Mouse (Mus musculus) heart, embryonic 12.5 days (tissue): ENCODE measurements at regions not wholly inside any gene's neighbourhood (a gene's known extent, or its start where the extent isn't known, plus 50 kb on each side); places are given as distances from the start of the nearest gene placed in this dataset.
"Not testable (repeated sequence)": the region's sequence is repeated elsewhere in the genome, so short reads cannot be mapped to it uniquely, and the experiment has no call there.

Source experiments
- ATAC-seq: fragments of 200-750 bp; cut with Nextera tagmentation; 2 replicates; pipeline ENCODE4 v1.8.0; 2017; ENCODE audit warnings: moderate TSS enrichment, moderate library complexity; ENCODE audit not compliant: insufficient number of reproducible peaks, low FRiP score
- H3K27ac ChIP-seq: fragments of 300-500 bp; sonication (generic); 2 replicates; pipeline ENCODE4 v1.5.1; 2016; ENCODE audit warnings: mild to moderate bottlenecking, moderate library complexity; ENCODE audit not compliant: poor library complexity, severe bottlenecking
- H3K27me3 ChIP-seq: fragments of 300-500 bp; sonication (generic); replicated peaks from 2 replicates; pipeline ENCODE4 v1.6.1; 2016; ENCODE audit warnings: mild to moderate bottlenecking, moderate library complexity
- H3K36me3 ChIP-seq: fragments of 300-500 bp; sonication (generic); 2 replicates; pipeline ENCODE4 v1.6.1; 2016; ENCODE audit warnings: mild to moderate bottlenecking, moderate library complexity
- H3K4me1 ChIP-seq: fragments of 300-500 bp; sonication (generic); replicated peaks from 2 replicates; pipeline ENCODE4 v1.6.1; 2016; ENCODE audit warnings: mild to moderate bottlenecking
- H3K4me2 ChIP-seq: fragments of 300-500 bp; sonication (generic); 2 replicates; pipeline ENCODE4 v1.6.1; 2016; ENCODE audit warnings: mild to moderate bottlenecking, moderate library complexity
- H3K4me3 ChIP-seq: fragments of 300-500 bp; sonication (generic); 2 replicates; pipeline ENCODE4 v1.5.1; 2016; ENCODE audit warnings: mild to moderate bottlenecking
- H3K9ac ChIP-seq: fragments of 300-500 bp; sonication (generic); 2 replicates; pipeline ENCODE4 v1.6.1; 2016; ENCODE audit warnings: mild to moderate bottlenecking, moderate library complexity
- H3K9me3 ChIP-seq: fragments of 300-500 bp; sonication (generic); replicated peaks from 2 replicates; pipeline ENCODE4 v1.6.1; 2016; ENCODE audit warnings: mild to moderate bottlenecking, moderate library complexity
- WGBS: fragments of 180-500 bp; shearing (Covaris S2); methylation state at CpG from one replicate; pipeline ENCODE4 v1.1.7; 2016; 5-methylcytosine and 5-hydroxymethylcytosine counted together

GRCm38 (mm10) chr9:11368056-11368455, 463.5 kb upstream of the Cntn5 start:
- Histone ChIP-seq H3K9ac (no peak overlapping the region), H3K4me2 (no peak overlapping the region), H3K4me3 (no peak overlapping the region), H3K4me1 (no peaks in the 10 kb centered on the region), H3K36me3 (no peaks in the 10 kb centered on the region), H3K27me3 (no peaks in the 10 kb centered on the region), H3K9me3 (no peaks in the 10 kb centered on the region), H3K27ac (no peak overlapping the region)
- WGBS, result 47% methylated on average over 1 of the region's 1 CpGs
- no peak for ATAC-seq

- WGBS, result 82% methylated on average over 4 of the region's 4 CpGs
- no peak overlapping the region for H3K4me2 ChIP-seq
- H3K9ac ChIP-seq, result no peak overlapping the region
- no peaks in the 10 kb centered on the region for H3K36me3 ChIP-seq
- H3K4me1 ChIP-seq, result no peaks in the 10 kb centered on the region
- H3K27ac ChIP-seq, result no peak overlapping the region
- H3K4me3 ChIP-seq, result no peak overlapping the region
- H3K9me3 ChIP-seq, result no peaks in the 10 kb centered on the region
- H3K27me3 ChIP-seq, result no peaks in the 10 kb centered on the region
- ATAC-seq, result no peak
Observed at GRCm38 (mm10) chr9:11328900-11329299, 424.3 kb upstream of the Cntn5 start.

- WGBS, result 71% methylated on average over 1 of the region's 1 CpGs
- no peak overlapping the region for H3K27ac ChIP-seq
- ATAC-seq, result no peak
- H3K4me2 ChIP-seq, result no peak overlapping the region
- H3K27me3 ChIP-seq, result no peaks in the 10 kb centered on the region
- no peaks in the 10 kb centered on the region for H3K36me3 ChIP-seq
- H3K4me3 ChIP-seq, result no peak overlapping the region
- H3K4me1 ChIP-seq, result no peaks in the 10 kb centered on the region
- no peaks in the 10 kb centered on the region for H3K9me3 ChIP-seq
- H3K9ac ChIP-seq, result no peak overlapping the region
Observed at GRCm38 (mm10) chr9:11317221-11317620, 412.6 kb upstream of the Cntn5 start.

DNA sequence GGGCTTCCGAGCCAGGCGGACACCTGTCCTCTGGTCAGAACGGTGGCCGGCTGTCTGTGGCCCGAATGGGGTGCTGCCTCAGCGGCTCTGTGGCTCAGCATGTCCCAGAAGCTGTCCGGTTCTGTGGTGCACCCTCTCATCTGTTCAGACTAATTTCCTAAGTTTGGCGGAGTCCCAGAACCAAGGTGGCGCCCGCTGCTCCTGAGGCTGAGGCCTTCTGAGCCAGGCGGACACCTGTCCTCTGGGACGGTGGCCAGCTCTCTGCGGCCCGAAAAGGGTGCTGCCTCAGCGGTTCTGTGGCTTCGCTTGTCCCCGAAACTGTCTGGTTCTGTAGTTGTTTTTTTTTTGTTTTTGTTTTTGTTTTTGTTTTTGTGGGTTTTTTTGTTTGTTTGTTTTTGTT, 392.5 kb upstream of the Cntn5 start:
- H3K27me3 ChIP-seq, H3K4me3 ChIP-seq, H3K4me2 ChIP-seq, H3K9ac ChIP-seq, H3K27ac ChIP-seq, H3K9me3 ChIP-seq, H3K4me1 ChIP-seq, H3K36me3 ChIP-seq, ATAC-seq: not testable (repeated sequence)
- WGBS, result 88% methylated on average over 17 of the region's 17 CpGs

DNA sequence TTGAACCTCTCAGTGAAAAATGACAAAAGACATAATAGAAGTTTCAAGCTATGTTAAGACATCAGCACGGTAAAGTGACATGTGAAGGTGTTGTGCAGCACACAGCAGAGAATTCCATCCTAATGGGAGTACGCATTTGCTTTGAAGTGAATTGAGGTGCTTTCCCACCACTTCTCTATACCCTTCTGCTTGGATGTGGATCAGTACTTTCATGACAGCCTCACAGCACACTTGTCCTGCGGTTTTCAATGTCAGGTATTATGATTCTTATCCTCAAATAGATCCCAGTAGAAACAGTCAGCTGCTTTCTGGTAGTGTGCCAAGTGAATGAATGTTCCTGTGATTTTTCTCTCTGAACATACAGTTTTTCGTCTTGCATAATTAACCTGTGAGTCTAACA, 380.6 kb upstream of the Cntn5 start:
- Histone ChIP-seq H3K4me1 (no peaks in the 10 kb centered on the region), H3K4me3 (no peak overlapping the region), H3K27me3 (no peaks in the 10 kb centered on the region), H3K27ac (no peak overlapping the region), H3K4me2 (no peak overlapping the region), H3K9me3 (no peaks in the 10 kb centered on the region), H3K36me3 (no peaks in the 10 kb centered on the region), H3K9ac (no peak overlapping the region)
- no peak for ATAC-seq
- WGBS, result 65% methylated on average over 4 of the region's 4 CpGs

DNA sequence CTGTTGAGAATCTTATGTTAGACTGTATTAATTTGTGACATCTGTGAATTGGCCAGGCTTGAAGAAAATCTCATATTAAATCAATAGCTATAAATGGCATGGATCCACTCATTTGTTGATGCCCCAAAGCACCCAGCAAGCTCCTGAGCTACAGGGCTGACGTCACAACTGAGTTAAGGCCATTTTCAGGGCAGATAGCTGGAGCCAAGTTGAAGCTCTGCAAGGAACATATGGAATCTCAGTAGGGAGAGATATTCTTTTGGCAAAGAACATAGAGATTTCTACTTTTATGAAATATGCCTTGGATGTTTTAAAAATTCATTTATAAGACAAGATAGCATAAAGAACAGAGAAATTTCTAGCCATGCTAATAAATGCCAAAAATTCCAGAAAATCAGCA, 380.0 kb upstream of the Cntn5 start:
- no peaks in the 10 kb centered on the region for H3K36me3 ChIP-seq
- 56% methylated on average over 1 of the region's 1 CpGs for WGBS
- H3K27ac ChIP-seq, result no peak overlapping the region
- no peak overlapping the region for H3K4me2 ChIP-seq
- no peak overlapping the region for H3K9ac ChIP-seq
- H3K4me1 ChIP-seq, result no peaks in the 10 kb centered on the region
- ATAC-seq, result no peak
- H3K27me3 ChIP-seq, result no peaks in the 10 kb centered on the region
- no peak overlapping the region for H3K4me3 ChIP-seq
- H3K9me3 ChIP-seq, result no peaks in the 10 kb centered on the region

DNA sequence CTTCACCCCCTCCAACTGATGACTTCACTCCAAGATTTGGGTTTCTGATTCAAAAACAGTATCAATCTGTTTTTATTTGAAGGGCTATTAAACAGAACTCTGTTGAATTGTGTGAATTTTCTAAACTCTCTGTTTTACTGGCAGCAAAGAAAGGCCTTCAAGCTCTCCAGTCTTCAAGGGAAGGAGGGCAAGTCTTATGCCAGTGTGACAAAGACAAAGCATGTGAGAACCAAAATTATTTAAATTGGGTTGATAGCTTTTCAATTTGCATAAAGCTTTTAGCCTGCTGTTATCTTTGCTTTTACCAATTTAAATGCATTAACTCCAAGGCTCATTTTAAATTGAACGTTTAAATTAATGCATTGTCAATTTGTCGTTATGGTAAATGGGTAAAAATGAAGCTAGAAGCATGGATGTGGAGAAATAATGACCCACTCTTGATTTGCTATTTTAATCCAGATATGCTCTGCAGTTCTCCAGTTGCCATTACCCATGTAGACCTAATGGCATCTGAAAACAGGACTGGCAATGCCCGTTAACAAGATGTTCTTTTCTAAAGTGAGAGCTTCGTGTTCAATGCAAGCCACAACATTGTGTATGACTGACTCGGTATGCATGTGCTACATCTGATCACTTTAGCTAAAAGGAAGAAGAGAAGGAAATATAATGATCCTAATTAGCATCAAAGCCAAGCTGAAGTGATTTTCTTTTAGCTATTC, 375.0 kb upstream of the Cntn5 start:
- ATAC-seq, result no peak
- H3K36me3 ChIP-seq, result no peaks in the 10 kb centered on the region
- H3K4me2 ChIP-seq, result no peak overlapping the region
- H3K27ac ChIP-seq, result no peak overlapping the region
- WGBS, result 75% methylated on average over 5 of the region's 5 CpGs
- H3K27me3 ChIP-seq, result no peaks in the 10 kb centered on the region
- H3K9me3 ChIP-seq, result 0 out of 2 replicates have a peak, but pooled peaks cover 3% of the 10 kb centered on the region
- no peak overlapping the region for H3K9ac ChIP-seq
- H3K4me3 ChIP-seq, result no peak overlapping the region
- H3K4me1 ChIP-seq, result no peaks in the 10 kb centered on the region

GRCm38 (mm10) chr9:11277810-11278209, 373.2 kb upstream of the Cntn5 start:
- no peak overlapping the region for H3K9ac ChIP-seq
- H3K36me3 ChIP-seq, result no peaks in the 10 kb centered on the region
- ATAC-seq, result no peak
- 0 out of 2 replicates have a peak, but pooled peaks cover 3% of the 10 kb centered on the region for H3K9me3 ChIP-seq
- H3K27me3 ChIP-seq, result no peaks in the 10 kb centered on the region
- H3K4me2 ChIP-seq, result no peak overlapping the region
- 84% methylated on average over 22 of the region's 22 CpGs for WGBS
- H3K4me1 ChIP-seq, result no peaks in the 10 kb centered on the region
- no peak overlapping the region for H3K27ac ChIP-seq
- H3K4me3 ChIP-seq, result no peak overlapping the region

GRCm38 (mm10) chr9:11276966-11277365, 372.4 kb upstream of the Cntn5 start:
- H3K9me3 ChIP-seq, result 0 out of 2 replicates have a peak, but pooled peaks cover 3% of the 10 kb centered on the region
- H3K27me3 ChIP-seq, result no peaks in the 10 kb centered on the region
- no peak overlapping the region for H3K4me3 ChIP-seq
- no peaks in the 10 kb centered on the region for H3K4me1 ChIP-seq
- no peak for ATAC-seq
- 78% methylated on average over 4 of the region's 4 CpGs for WGBS
- H3K27ac ChIP-seq, result no peak overlapping the region
- H3K9ac ChIP-seq, result no peak overlapping the region
- H3K36me3 ChIP-seq, result no peaks in the 10 kb centered on the region
- no peak overlapping the region for H3K4me2 ChIP-seq

- H3K27me3 ChIP-seq, result no peaks in the 10 kb centered on the region
- H3K4me3 ChIP-seq, result no peak overlapping the region
- H3K36me3 ChIP-seq, result no peaks in the 10 kb centered on the region
- 0 out of 2 replicates have a peak, but pooled peaks cover 7% of the 10 kb centered on the region for H3K9me3 ChIP-seq
- no peak overlapping the region for H3K4me2 ChIP-seq
- no peaks in the 10 kb centered on the region for H3K4me1 ChIP-seq
- no peak for ATAC-seq
- H3K27ac ChIP-seq, result no peak overlapping the region
- no peak overlapping the region for H3K9ac ChIP-seq
- 67% methylated on average over 1 of the region's 1 CpGs for WGBS
Observed at GRCm38 (mm10) chr9:11256848-11257247, 352.3 kb upstream of the Cntn5 start.

GRCm38 (mm10) chr9:11206829-11207228, 302.3 kb upstream of the Cntn5 start:
- H3K4me1 ChIP-seq, result no peaks in the 10 kb centered on the region
- no peak; the same call in 1 of the 2 replicates for ATAC-seq
- H3K36me3 ChIP-seq, result no peaks in the 10 kb centered on the region
- no peak overlapping the region for H3K9ac ChIP-seq
- no peak overlapping the region for H3K27ac ChIP-seq
- H3K4me2 ChIP-seq, result no peak overlapping the region
- H3K27me3 ChIP-seq, result no peaks in the 10 kb centered on the region
- H3K9me3 ChIP-seq, result 0 out of 2 replicates have a peak, but pooled peaks cover 2% of the 10 kb centered on the region
- H3K4me3 ChIP-seq, result no peak overlapping the region
- WGBS, result 61% methylated on average over 6 of the region's 6 CpGs

DNA sequence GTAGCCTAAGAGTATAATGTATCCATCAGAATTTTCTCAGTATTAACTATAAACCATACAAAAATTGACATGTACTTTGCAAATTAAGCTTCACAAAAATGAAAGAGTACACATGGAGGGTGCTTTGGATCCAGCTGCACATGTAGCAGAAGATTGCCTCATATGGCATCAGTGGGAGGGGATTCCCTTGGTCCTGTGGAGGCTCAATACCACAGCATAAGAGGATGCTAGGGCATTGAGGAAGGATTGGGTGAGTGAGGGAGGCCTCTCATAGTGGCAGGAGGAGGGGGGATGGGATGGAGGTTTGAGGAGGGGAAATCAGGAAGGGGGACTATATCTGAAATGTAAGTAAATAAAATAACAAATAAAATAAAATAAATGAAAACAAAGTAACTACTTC, 301.7 kb upstream of the Cntn5 start:
- Histone ChIP-seq H3K4me3 (no peak overlapping the region), H3K27me3 (no peaks in the 10 kb centered on the region), H3K27ac (no peak overlapping the region), H3K9me3 (0 out of 2 replicates have a peak, but pooled peaks cover 2% of the 10 kb centered on the region), H3K4me2 (no peak overlapping the region), H3K36me3 (no peaks in the 10 kb centered on the region), H3K9ac (no peak overlapping the region), H3K4me1 (no peaks in the 10 kb centered on the region)
- no peak for ATAC-seq
